Mouse (Mus musculus) B cell, adult 62 days (primary cell): Measurements from ENCODE around the gene Spata7. TPM values are rescaled to one million over a fixed set of nuclear protein-coding genes. Genes with fewer than 3 reads are reported as not detected.

Experiments used
- total RNA-seq: library from RNA; stranded (reverse); gene quantifications from 4 replicates; pipeline ENCODE4 v1.2.4, GENCODE M21; 2023

Gene Spata7
- 11.2 to 14.2 TPM (median 12.3 TPM) in 4 replicates for total RNA-seq

GRCm38 (mm10) chr12:98627392-98628259 is at the start of gene Spata7:
TSS of gene Spata7 (plus strand) at chr12:98628157.

Other genes with a start within 250 kb of the Spata7 start
- gene Kcnk10, start 49.8 kb upstream of the Spata7 start, total RNA-seq: 5.0 to 8.1 TPM (median 6.4 TPM) in 4 replicates
- gene Ptpn21, start 109.2 kb downstream of the Spata7 start, total RNA-seq: 5.8 to 7.1 TPM (median 6.1 TPM) in 4 replicates
- 89.4 to 95.5 TPM (median 92.0 TPM) in 4 replicates for gene Zc3h14, start 118.8 kb downstream of the Spata7 start, total RNA-seq